Mouse (Mus musculus): ENCODE measurements around the gene Zfp786.

The Zfp786 gene

GRCm38 (mm10) chr6:47781091-47781968 is 49.3 kb downstream of the Zfp786 start:
- in situ Hi-C loops (cut with MboI, MseI) = no loop called here

GRCm38 (mm10) chr6:47780576-47781013 is 50.1 kb downstream of the Zfp786 start:
- in situ Hi-C loops (cut with MboI, MseI) = no loop called here

GRCm38 (mm10) chr6:47771760-47772159 is 58.9 kb downstream of the Zfp786 start:
- in situ Hi-C loops (cut with MboI, MseI) = loop anchor here (5.0 to 25.0 kb wide), 4 partner anchors 94 to 1441 kb away; partner anchors contain the start of genes Gimap6, Gimap7, Gm28053 and Igf2bp3

GRCm38 (mm10) chr6:47771113-47771512 is 59.6 kb downstream of the Zfp786 start:
- in situ Hi-C loops (cut with MboI, MseI) = loop anchor here (5.0 to 25.0 kb wide), 4 partner anchors 94 to 1441 kb away; partner anchors contain the start of genes Gimap6, Gimap7, Gm28053 and Igf2bp3

GRCm38 (mm10) chr6:47769861-47770260 is 60.8 kb downstream of the Zfp786 start:
- in situ Hi-C loops (cut with MboI, MseI) = loop anchor here (5.0 to 25.0 kb wide), 6 partner anchors 93 to 1442 kb away; partner anchors contain the start of genes Gimap6, Gimap7, Gm28053 and Igf2bp3

Measured in regulatory T cell (primary cell).